Mouse (Mus musculus) midbrain, embryonic 10.5 days (tissue): ENCODE results near the gene Dnajc11. TPM values are rescaled to one million over a fixed set of nuclear protein-coding genes. Genes with fewer than 3 reads are reported as not detected.

Experiments
- DNase-seq: peaks from one replicate; pipeline ENCODE4 v3.0.0-alpha.2; 2017; ENCODE audit warnings: low spot score
- H3K27ac ChIP-seq: fragments of 300-500 bp; sonication (generic); replicated peaks from 2 replicates; pipeline ENCODE4 v1.5.1; 2016; ENCODE audit warnings: mild to moderate bottlenecking
- H3K27me3 ChIP-seq: fragments of 300-500 bp; sonication (generic); 2 replicates; pipeline ENCODE4 v1.6.1; 2016; ENCODE audit warnings: low read depth, mild to moderate bottlenecking; ENCODE audit not compliant: poor library complexity, severe bottlenecking
- H3K36me3 ChIP-seq: fragments of 300-500 bp; sonication (generic); 2 replicates; pipeline ENCODE4 v1.6.1; 2016; ENCODE audit warnings: mild to moderate bottlenecking, moderate library complexity
- H3K4me1 ChIP-seq: fragments of 300-500 bp; sonication (generic); 2 replicates; pipeline ENCODE4 v1.6.1; 2016
- H3K4me3 ChIP-seq: fragments of 300-500 bp; sonication (generic); 2 replicates; pipeline ENCODE4 v1.5.1; 2016; ENCODE audit warnings: mild to moderate bottlenecking, moderate library complexity
- H3K9me3 ChIP-seq: fragments of 300-500 bp; sonication (generic); replicated peaks from 2 replicates; pipeline ENCODE4 v1.6.1; 2016; ENCODE audit warnings: mild to moderate bottlenecking
- WGBS: fragments of 180-500 bp; shearing (Covaris S2); methylation state at CpG from one replicate; pipeline ENCODE4 v1.1.7; 2016; 5-methylcytosine and 5-hydroxymethylcytosine counted together
- polyA plus RNA-seq: library from polyadenylated mRNA; unstranded; fragments of >200 nt; fragmentation: Nextera tagmentation; extraction: Ambion mirVana; gene quantifications from 2 replicates; pipeline ENCODE4 v1.2.1, GENCODE M21; 2016

The Dnajc11 gene
- polyA plus RNA-seq, 1 experiment from 2014 or later, result 108 TPM

DNA sequence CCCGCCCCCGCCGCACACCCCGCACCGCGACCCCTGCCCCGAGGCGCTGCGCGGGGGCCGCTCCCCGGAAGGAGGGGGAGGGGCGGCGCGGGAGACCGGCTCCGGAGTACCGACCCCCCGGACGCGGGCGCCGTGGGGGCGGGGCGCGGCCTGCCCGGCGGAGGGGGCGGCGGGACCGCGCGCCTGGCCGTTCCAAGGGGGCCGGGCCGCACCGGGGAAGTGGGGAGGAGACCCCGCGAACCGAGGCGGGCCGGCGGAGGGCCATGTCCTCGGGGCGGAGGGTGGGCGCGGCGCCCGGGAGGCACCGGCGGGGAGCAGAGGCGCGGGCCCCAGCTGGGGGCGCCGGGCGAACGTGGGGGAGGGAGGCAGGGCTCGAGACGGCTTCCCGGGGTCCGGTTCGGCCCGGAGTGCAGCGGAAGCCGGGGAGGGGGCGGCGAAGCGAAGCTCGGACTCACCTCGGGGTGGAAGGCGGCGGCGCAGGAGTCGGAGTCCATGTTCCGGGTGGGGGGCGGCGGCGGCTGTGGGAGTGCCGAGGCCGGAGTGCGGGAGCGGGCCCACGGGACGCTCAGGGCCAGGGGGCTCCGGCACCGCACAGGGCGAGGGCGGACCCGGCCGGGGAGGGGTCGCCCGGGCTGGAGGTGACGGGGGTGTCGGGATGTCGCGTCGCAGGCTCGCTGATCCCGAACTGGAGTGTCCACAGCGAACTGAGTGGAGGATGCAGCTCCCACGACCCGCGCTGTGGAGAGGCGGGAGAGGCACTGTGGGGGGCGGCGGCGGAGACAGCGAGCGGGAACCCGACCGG lies 62.1 kb downstream of the Dnajc11 start:
- peaks cover 20% of the 10 kb centered on the region; the same call in 1 of the 2 replicates for H3K27me3 ChIP-seq
- no peak for DNase-seq
- peak overlapping the region; percentile 95 for H3K4me3 ChIP-seq
- H3K4me1 ChIP-seq, result peaks cover 35% of the 10 kb centered on the region
- H3K9me3 ChIP-seq, result no peaks in the 10 kb centered on the region
- H3K36me3 ChIP-seq, result peaks cover 30% of the 10 kb centered on the region
- 1% methylated on average over 96 of the region's 111 CpGs for WGBS
- peak overlapping the region; percentile 96 for H3K27ac ChIP-seq

DNA sequence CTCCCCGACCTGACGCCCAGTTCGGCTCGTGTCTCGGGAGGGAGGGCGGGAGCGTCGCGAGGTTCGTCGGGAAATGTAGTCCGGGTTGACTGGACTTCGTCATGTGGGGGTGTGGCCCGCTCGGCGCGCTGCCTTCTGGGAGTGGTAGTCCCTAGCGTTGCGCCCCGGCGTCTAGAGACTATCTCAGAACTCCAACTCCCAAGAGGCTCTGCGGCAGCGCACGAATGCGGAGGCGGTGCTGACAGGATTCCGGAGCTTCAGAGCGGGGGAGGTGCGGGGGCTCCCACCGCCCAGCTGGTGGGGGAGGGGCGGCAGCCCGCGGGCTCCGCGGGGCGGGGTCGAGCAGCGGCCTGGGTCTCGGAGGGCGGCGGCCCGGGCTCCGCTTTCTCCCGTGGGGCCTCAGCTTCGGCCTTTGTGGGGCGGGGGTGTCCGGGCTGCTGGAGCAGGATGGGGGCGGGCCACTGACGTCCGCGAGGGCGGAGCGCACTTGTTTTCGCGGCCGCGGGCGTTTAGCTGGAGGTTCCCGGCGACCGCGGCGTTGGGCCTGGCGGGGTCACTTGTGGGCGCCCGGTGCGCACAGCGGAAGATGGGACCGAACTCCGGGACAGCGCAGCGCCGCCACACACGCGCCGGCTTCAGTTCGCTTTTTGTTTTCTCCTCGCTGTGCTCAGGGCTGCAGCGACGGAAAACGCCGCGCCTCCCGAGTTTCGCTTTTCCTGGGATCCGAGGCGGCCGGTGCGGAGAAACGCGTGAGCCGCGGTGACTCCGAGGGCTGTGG lies 62.9 kb downstream of the Dnajc11 start, which contains the start of gene Phf13:
Phf13 (minus strand) TSS at position 86 of the 778 bp plus-strand sequence.
- Histone ChIP-seq H3K27me3 (peaks cover 20% of the 10 kb centered on the region; the same call in 1 of the 2 replicates), H3K27ac (peak within 1 kb of the TSS; percentile 96), H3K9me3 (no peaks in the 10 kb centered on the region), H3K4me1 (peaks cover 35% of the 10 kb centered on the region), H3K4me3 (peak within 1 kb of the TSS; percentile 95), H3K36me3 (peaks cover 22% of the 10 kb centered on the region)
- peak; percentile 100 for DNase-seq
- under 1% methylated on average over 94 of the region's 94 CpGs for WGBS

DNA sequence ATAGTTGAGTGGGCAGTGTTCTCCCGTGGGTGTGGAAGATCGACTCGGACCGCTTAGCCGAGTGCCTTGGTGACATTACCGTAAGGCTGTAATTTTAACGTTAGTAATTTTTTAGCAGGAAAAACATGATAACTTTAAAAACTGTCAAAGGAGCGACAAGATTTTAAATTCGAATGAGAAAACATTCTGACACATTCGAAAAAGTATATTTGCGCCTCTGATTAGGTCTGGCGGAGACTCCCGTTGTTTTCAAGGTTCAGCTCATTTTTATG lies 63.4 kb downstream of the Dnajc11 start:
- WGBS, result 6% methylated on average over 13 of the region's 13 CpGs
- H3K27ac ChIP-seq, result peak overlapping the region; percentile 96
- H3K9me3 ChIP-seq, result no peaks in the 10 kb centered on the region
- DNase-seq, result no peak
- peaks cover 35% of the 10 kb centered on the region for H3K4me1 ChIP-seq
- peaks cover 20% of the 10 kb centered on the region; the same call in 1 of the 2 replicates for H3K27me3 ChIP-seq
- peak overlapping the region; percentile 95 for H3K4me3 ChIP-seq
- peaks cover 17% of the 10 kb centered on the region for H3K36me3 ChIP-seq

GRCm38 (mm10) chr4:151997701-151998100 lies 64.2 kb downstream of the Dnajc11 start:
- DNase-seq, result no peak
- no peak overlapping the region for H3K27ac ChIP-seq
- H3K36me3 ChIP-seq, result peaks cover 9% of the 10 kb centered on the region
- WGBS, result 87% methylated on average over 3 of the region's 3 CpGs
- no peaks in the 10 kb centered on the region for H3K9me3 ChIP-seq
- H3K4me1 ChIP-seq, result peaks cover 35% of the 10 kb centered on the region
- H3K27me3 ChIP-seq, result peaks cover 20% of the 10 kb centered on the region; the same call in 1 of the 2 replicates
- peak overlapping the region; percentile 95 for H3K4me3 ChIP-seq

- H3K27ac ChIP-seq, result no peak overlapping the region
- no peak overlapping the region for H3K4me3 ChIP-seq
- peaks cover 16% of the 10 kb centered on the region; the same call in 1 of the 2 replicates for H3K27me3 ChIP-seq
- DNase-seq, result no peak
- H3K4me1 ChIP-seq, result peaks cover 21% of the 10 kb centered on the region
- WGBS, result 61% methylated on average over 3 of the region's 3 CpGs
- 0 out of 2 replicates have a peak, but pooled peaks cover 2% of the 10 kb centered on the region for H3K36me3 ChIP-seq
- no peaks in the 10 kb centered on the region for H3K9me3 ChIP-seq
Measured at GRCm38 (mm10) chr4:151999481-151999880, 66.0 kb downstream of the Dnajc11 start.

DNA sequence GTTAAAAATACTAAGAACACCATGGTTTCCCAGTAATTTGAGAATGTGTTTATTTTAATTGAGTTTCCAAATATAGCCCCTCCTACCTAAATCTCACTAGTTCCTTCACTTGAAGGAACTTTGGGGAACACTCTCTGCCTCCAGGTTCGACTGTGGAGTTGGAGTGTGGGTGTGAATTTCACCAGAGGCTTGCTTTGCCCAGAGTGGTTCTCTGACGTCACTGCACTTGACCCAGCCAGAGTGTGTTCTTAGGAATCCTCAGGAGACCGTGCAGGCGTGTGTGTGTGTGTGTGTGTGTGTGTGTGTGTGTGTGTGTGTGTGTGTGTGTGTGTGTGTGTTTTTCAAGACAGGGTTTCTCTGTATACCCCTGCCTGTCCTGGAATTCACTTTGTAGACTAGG lies 67.4 kb downstream of the Dnajc11 start:
- Histone ChIP-seq H3K4me3 (no peak overlapping the region), H3K9me3 (no peaks in the 10 kb centered on the region), H3K27me3 (peaks cover 16% of the 10 kb centered on the region; the same call in 1 of the 2 replicates), H3K27ac (no peak overlapping the region), H3K36me3 (0 out of 2 replicates have a peak, but pooled peaks cover 2% of the 10 kb centered on the region), H3K4me1 (peaks cover 16% of the 10 kb centered on the region)
- no peak for DNase-seq
- 67% methylated on average over 4 of the region's 4 CpGs for WGBS

- H3K4me1 ChIP-seq, result peaks cover 14% of the 10 kb centered on the region
- H3K36me3 ChIP-seq, result 0 out of 2 replicates have a peak, but pooled peaks cover 2% of the 10 kb centered on the region
- DNase-seq, result no peak
- H3K27me3 ChIP-seq, result peaks cover 16% of the 10 kb centered on the region; the same call in 1 of the 2 replicates
- 75% methylated on average over 4 of the region's 4 CpGs for WGBS
- no peak overlapping the region for H3K27ac ChIP-seq
- no peak overlapping the region for H3K4me3 ChIP-seq
- no peaks in the 10 kb centered on the region for H3K9me3 ChIP-seq
Measured at GRCm38 (mm10) chr4:152001335-152001734, 67.8 kb downstream of the Dnajc11 start.

DNA sequence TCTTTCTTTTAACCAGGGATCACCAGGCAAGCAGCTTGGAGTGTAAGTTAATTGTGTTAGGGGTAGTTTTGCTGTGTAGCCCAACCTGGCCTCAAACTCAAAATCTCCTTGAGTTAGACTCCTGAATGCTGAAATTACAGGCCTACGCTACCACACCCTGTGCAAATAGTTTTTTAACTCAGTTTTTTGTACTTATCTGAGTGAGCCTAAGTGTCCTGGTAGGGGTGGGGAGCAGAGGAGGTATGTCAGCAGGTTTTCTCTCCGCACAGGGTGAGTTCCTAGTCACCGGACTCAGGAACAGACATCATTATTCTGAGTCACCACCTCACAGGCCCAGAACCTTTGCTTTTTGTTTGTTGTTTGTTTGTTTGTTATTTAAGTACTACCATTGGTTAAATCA lies 68.6 kb downstream of the Dnajc11 start:
- Histone ChIP-seq H3K4me1 (peaks cover 11% of the 10 kb centered on the region), H3K9me3 (no peaks in the 10 kb centered on the region), H3K4me3 (no peak overlapping the region), H3K27me3 (peaks cover 23% of the 10 kb centered on the region), H3K36me3 (0 out of 2 replicates have a peak, but pooled peaks cover 2% of the 10 kb centered on the region), H3K27ac (no peak overlapping the region)
- 92% methylated on average over 3 of the region's 3 CpGs for WGBS
- DNase-seq, result no peak

- peaks cover 45% of the 10 kb centered on the region for H3K4me1 ChIP-seq
- H3K36me3 ChIP-seq, result no peaks in the 10 kb centered on the region
- WGBS, result 78% methylated on average over 6 of the region's 6 CpGs
Measured at GRCm38 (mm10) chr4:152006137-152006536, 72.6 kb downstream of the Dnajc11 start.

GRCm38 (mm10) chr4:152006812-152007211 lies 73.3 kb downstream of the Dnajc11 start:
- Histone ChIP-seq H3K4me1 (peaks cover 51% of the 10 kb centered on the region), H3K27me3 (peaks cover 39% of the 10 kb centered on the region), H3K4me3 (no peak overlapping the region), H3K36me3 (peaks cover 3% of the 10 kb centered on the region; the same call in 1 of the 2 replicates), H3K27ac (no peak overlapping the region), H3K9me3 (no peaks in the 10 kb centered on the region)
- WGBS, result 19% methylated on average over 3 of the region's 3 CpGs
- DNase-seq, result no peak

More at GRCm38 (mm10) chr4:152006137-152006536, 72.6 kb downstream of the Dnajc11 start:
- no peak for DNase-seq
- H3K27ac ChIP-seq, result no peak overlapping the region
- no peaks in the 10 kb centered on the region for H3K9me3 ChIP-seq
- no peak overlapping the region for H3K4me3 ChIP-seq
- peaks cover 39% of the 10 kb centered on the region for H3K27me3 ChIP-seq

GRCm38 (mm10) chr4:152007481-152008147 lies 74.1 kb downstream of the Dnajc11 start:
- Histone ChIP-seq H3K4me3 (peak overlapping the region; percentile 88), H3K27ac (peak overlapping the region; percentile 86; the same call in 1 of the 2 replicates), H3K36me3 (peaks cover 11% of the 10 kb centered on the region), H3K27me3 (peaks cover 39% of the 10 kb centered on the region), H3K4me1 (peaks cover 56% of the 10 kb centered on the region), H3K9me3 (no peaks in the 10 kb centered on the region)
- 5% methylated on average over 8 of the region's 8 CpGs for WGBS
- no peak for DNase-seq

GRCm38 (mm10) chr4:152008148-152008500 lies 74.6 kb downstream of the Dnajc11 start:
- DNase-seq, result no peak
- Histone ChIP-seq H3K4me3 (peak overlapping the region; percentile 88), H3K36me3 (peaks cover 17% of the 10 kb centered on the region), H3K9me3 (no peaks in the 10 kb centered on the region), H3K4me1 (peaks cover 56% of the 10 kb centered on the region), H3K27ac (peak overlapping the region; percentile 86; the same call in 1 of the 2 replicates), H3K27me3 (peaks cover 39% of the 10 kb centered on the region)
- under 1% methylated on average over 14 of the region's 14 CpGs for WGBS
